Mouse (Mus musculus) liver, embryonic 14.5 days (tissue): ENCODE results near the gene 6030458C11Rik. TPM values are rescaled to one million over a fixed set of nuclear protein-coding genes. Genes with fewer than 3 reads are reported as not detected.
A peak's percentile ranks its signal among the peaks of the same experiment; 100 is the strongest.

Source experiments
- ATAC-seq: fragments of 200-750 bp; cut with Nextera tagmentation; 2 replicates; pipeline ENCODE4 v1.8.0; 2017; ENCODE audit warnings: moderate number of reproducible peaks, mild to moderate bottlenecking, moderate library complexity; ENCODE audit not compliant: insufficient read depth
- DNase-seq, 3 experiments: peaks; one replicate each; pipeline ENCODE4 v3.0.0-alpha.2; 2012 to 2013; ENCODE audit warnings: low read depth in 3 of 3, low spot score in 3 of 3
- H3K27ac ChIP-seq: fragments of 300-500 bp; sonication (generic); 2 replicates; pipeline ENCODE4 v1.5.1; 2014; ENCODE audit warnings: moderate library complexity, mild to moderate bottlenecking, control low read depth, inconsistent platforms
- H3K27me3 ChIP-seq: fragments of 300-500 bp; sonication (generic); 2 replicates; pipeline ENCODE4 v1.6.1; 2014; ENCODE audit warnings: mild to moderate bottlenecking, low read length, moderate library complexity; ENCODE audit not compliant: control insufficient read depth, insufficient read depth
- H3K36me3 ChIP-seq: fragments of 300-500 bp; sonication (generic); replicated peaks from 2 replicates; pipeline ENCODE4 v1.6.1; 2014; ENCODE audit warnings: low read depth; ENCODE audit not compliant: control insufficient read depth, insufficient read depth
- H3K4me1 ChIP-seq, 2 experiments: fragments of 200-500 bp in 1 of 2; fragments of 300-500 bp in 1 of 2; sonication (generic) in 1 of 2; replicated peaks; 2 replicates each; pipeline ENCODE4 v1.6.1; 2012 to 2014; ENCODE audit warnings: antibody characterized with exemption in 1 of 2, inconsistent platforms in 1 of 2, low read length in 1 of 2; ENCODE audit not compliant: control insufficient read depth in 2 of 2, insufficient read depth in 2 of 2
- H3K4me2 ChIP-seq: fragments of 300-500 bp; sonication (generic); 2 replicates; pipeline ENCODE4 v1.6.1; 2014; ENCODE audit warnings: low read depth, mild to moderate bottlenecking, control low read depth, moderate library complexity
- H3K4me3 ChIP-seq, 2 experiments: fragments of 200-500 bp in 1 of 2; fragments of 300-500 bp in 1 of 2; sonication (generic) in 1 of 2; 2 replicates each; pipeline ENCODE4 v1.5.1; 2012 to 2014; ENCODE audit warnings: low read depth in 2 of 2, low read length in 2 of 2, mild to moderate bottlenecking in 2 of 2, control low read depth in 1 of 2, inconsistent platforms in 1 of 2, moderate library complexity in 1 of 2; ENCODE audit not compliant: insufficient read depth in 1 of 2
- H3K9ac ChIP-seq: fragments of 300-500 bp; sonication (generic); replicated peaks from 2 replicates; pipeline ENCODE4 v1.6.1; 2014; ENCODE audit warnings: mild to moderate bottlenecking, control low read depth, moderate library complexity
- H3K9me3 ChIP-seq: fragments of 300-500 bp; sonication (generic); 2 replicates; pipeline ENCODE4 v1.6.1; 2016; ENCODE audit warnings: low read length, mixed read lengths; ENCODE audit not compliant: control insufficient read depth
- CTCF ChIP-seq: IDR thresholded peaks from 2 replicates; pipeline ENCODE4 v1.5.1; 2016; ENCODE audit warnings: antibody characterized with exemption, low read depth, control low read depth
- EP300 ChIP-seq: IDR thresholded peaks from 2 replicates; pipeline ENCODE4 v1.6.1; 2016; ENCODE audit warnings: antibody characterized with exemption, low read depth
- WGBS: fragments of 180-500 bp; shearing (Covaris S2); extraction: QIAGEN DNeasy Blood & Tissue Kit; methylation state at CpG from one replicate; pipeline ENCODE4 v1.1.7; 2014; ENCODE audit not compliant: insufficient replicate concordance; 5-methylcytosine and 5-hydroxymethylcytosine counted together
- polyA plus RNA-seq, 2 experiments: library from polyadenylated mRNA; depleted of rRNA in 1 of 2; stranded (reverse) in 1 of 2; unstranded in 1 of 2; fragments of >200 nt; fragmentation: Nextera tagmentation in 1 of 2; extraction: Ambion mirVana in 1 of 2; gene quantifications; 2 replicates each; pipeline versions ENCODE4 v1.2.1 to v1.2.3; 2012 to 2014

The 6030458C11Rik gene
- polyA plus RNA-seq, 2 experiments: 14.3 to 21.4 TPM

DNA sequence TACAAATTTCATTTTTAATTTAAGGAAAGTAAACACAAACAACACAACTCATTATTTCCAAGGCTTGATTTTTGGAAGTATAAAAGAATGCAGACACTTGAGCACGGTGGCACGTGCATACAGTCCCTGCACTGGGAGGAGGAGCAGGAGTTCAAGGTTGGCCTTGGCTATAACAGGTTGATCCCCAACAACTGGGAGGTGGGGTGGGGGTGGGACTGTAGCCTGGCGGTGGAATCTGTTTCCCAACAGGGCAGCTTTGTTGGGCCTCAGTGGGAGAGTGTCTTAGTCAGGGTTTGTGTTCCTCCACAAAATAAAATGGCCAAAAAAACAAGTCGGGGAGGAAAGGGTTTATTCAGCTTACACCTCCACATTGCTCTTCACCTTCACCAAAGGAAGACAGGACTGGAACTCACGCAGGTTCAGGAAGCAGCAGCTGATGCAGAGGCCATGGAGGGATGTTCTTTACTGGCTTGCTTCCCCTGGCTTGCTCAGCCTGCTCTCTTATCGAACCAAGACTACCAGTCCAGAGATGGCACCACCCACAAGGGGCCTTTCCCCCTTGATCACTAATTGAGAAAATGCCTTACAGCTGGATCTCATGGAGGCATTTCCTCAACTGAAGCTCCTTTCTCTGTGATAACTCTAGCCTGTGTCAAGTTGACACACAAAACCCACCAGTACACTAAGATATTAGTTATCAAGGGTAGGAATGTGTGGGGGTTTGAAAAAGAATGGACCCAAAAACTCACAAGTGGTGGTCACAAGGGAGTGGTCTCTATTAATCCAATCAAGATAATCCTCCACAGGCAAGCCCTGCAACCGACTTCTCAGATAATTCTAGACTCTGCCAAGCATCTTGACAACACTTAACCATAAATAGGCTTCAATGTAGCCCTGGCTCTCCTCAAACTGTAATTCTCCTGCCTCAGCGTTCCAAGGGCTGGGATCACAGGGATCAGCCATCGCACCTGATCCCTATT lies 1.7 kb downstream of the 6030458C11Rik start:
- Histone ChIP-seq H3K4me2 (peak overlapping the region; percentile 78), H3K4me3 (peak overlapping the region; percentile 59 to 96), H3K4me1 (peaks cover 17 to 30% of the 10 kb centered on the region in 2 experiments)

DNA sequence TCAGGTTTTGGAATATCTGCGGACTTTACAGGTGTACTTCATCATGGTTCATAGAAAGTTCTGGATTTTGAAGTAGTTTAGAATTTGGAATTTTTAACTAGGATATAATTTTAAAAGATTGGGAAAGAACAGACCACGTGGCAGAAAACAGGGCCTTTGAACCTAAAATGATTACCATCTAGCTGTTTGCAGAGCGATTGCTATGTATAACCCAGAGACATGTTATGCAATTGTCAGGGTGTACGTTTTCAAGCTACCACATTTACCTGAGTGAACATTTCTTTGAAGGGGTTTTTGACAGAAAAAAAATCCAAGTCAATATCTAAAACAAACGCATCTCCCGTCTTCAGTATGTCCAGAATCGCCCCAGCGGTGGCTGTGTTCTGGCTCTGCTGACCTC lies 6.9 kb downstream of the 6030458C11Rik start:
- Histone ChIP-seq H3K36me3 (peaks cover 87% of the 10 kb centered on the region), H3K4me3 (no peak overlapping the region), H3K27ac (no peak overlapping the region), H3K27me3 (no peaks in the 10 kb centered on the region), H3K9ac (no peak overlapping the region), H3K4me2 (no peak overlapping the region), H3K9me3 (no peaks in the 10 kb centered on the region), H3K4me1 (peaks cover 7 to 8% of the 10 kb centered on the region in 2 experiments)
- TF ChIP-seq CTCF (no peak), EP300 (no peak)
- DNase-seq (no peak), ATAC-seq (no peak)
- 82% methylated on average over 8 of the region's 8 CpGs for WGBS

More for the DNA sequence above, 1.7 kb downstream of the 6030458C11Rik start:
- no peaks in the 10 kb centered on the region for H3K9me3 ChIP-seq
- no peaks in the 10 kb centered on the region for H3K27me3 ChIP-seq
- 36% methylated on average over 9 of the region's 9 CpGs for WGBS
- DNase-seq (peak; percentile 30 to 46 (median 41)), ATAC-seq (peak; percentile 42)
- peak overlapping the region; percentile 94 for H3K9ac ChIP-seq
- peaks cover 45% of the 10 kb centered on the region for H3K36me3 ChIP-seq
- H3K27ac ChIP-seq: peak overlapping the region; percentile 91
- TF ChIP-seq EP300 (peak; percentile 12; the same call in 1 of the 2 replicates), CTCF (no peak)

- DNase-seq (no peak), ATAC-seq (no peak)
- peaks cover 88% of the 10 kb centered on the region for H3K36me3 ChIP-seq
- WGBS: 89% methylated on average over 11 of the region's 11 CpGs
- peak; percentile 40 for TF ChIP-seq CTCF
- no peak for TF ChIP-seq EP300
- no peak overlapping the region for H3K4me2 ChIP-seq
- H3K27ac ChIP-seq: no peak overlapping the region
- H3K4me1 ChIP-seq: no peaks in the 10 kb centered on the region
- H3K27me3 ChIP-seq: no peaks in the 10 kb centered on the region
- H3K9me3 ChIP-seq: no peaks in the 10 kb centered on the region
- H3K4me3 ChIP-seq: no peak overlapping the region
- H3K9ac ChIP-seq: no peak overlapping the region
These were observed 11.8 kb downstream of the 6030458C11Rik start for GRCm38 (mm10) chr15:12812646-12813045.

GRCm38 (mm10) chr15:12809305-12809704 lies 15.1 kb downstream of the 6030458C11Rik start:
- no peak for DNase-seq
- H3K4me3 ChIP-seq: no peak overlapping the region
- no peak overlapping the region for H3K9ac ChIP-seq
- peaks cover 66% of the 10 kb centered on the region for H3K36me3 ChIP-seq
- 76% methylated on average over 6 of the region's 6 CpGs for WGBS
- H3K27ac ChIP-seq: no peak overlapping the region
- H3K27me3 ChIP-seq: no peaks in the 10 kb centered on the region
- H3K4me2 ChIP-seq: no peak overlapping the region
- TF ChIP-seq EP300 (no peak), CTCF (no peak)
- H3K4me1 ChIP-seq: peaks cover 0 to 12% of the 10 kb centered on the region in 2 experiments; a peak in 3 of 4 replicates
- no peak for ATAC-seq
- no peaks in the 10 kb centered on the region for H3K9me3 ChIP-seq

GRCm38 (mm10) chr15:12807088-12807487 lies 17.4 kb downstream of the 6030458C11Rik start:
- 87% methylated on average over 10 of the region's 10 CpGs for WGBS
- Histone ChIP-seq H3K4me2 (no peak overlapping the region), H3K9me3 (no peaks in the 10 kb centered on the region), H3K9ac (no peak overlapping the region), H3K4me1 (peaks cover 0 to 12% of the 10 kb centered on the region in 2 experiments; a peak in 3 of 4 replicates), H3K36me3 (peaks cover 47% of the 10 kb centered on the region), H3K4me3 (no peak overlapping the region), H3K27me3 (no peaks in the 10 kb centered on the region), H3K27ac (no peak overlapping the region)
- no peak for ATAC-seq
- TF ChIP-seq EP300: no peak
- no peak for TF ChIP-seq CTCF
- no peak for DNase-seq
